Comparison of ENCODE assay signal across 18 mouse cellular contexts in the genomic region with DNA sequence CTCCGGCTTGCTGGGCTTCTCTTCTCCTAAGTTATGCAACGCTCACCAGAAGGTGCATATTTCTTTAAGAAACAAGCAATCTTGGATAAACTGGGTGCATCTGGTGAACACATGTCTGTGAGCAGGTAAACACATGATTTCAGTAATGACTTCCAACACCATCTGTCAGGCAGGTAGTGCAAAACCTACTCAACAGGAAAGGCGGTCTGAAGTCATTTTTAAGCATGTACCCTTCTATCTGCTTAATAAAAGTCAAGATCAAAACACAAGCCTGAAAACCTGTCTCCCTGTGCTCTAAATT.
DNase-seq lines count a peak whose midpoint lies in the region; ATAC-seq and TF ChIP-seq lines count a peak whose summit lies in the region.
"Had no signal": no experiment of that assay in that cellular context is flagged by ENCODE, and none has a peak within 500 bp of the region (broad histone marks: within the 10 kb centered on the region; RNA-seq: fewer than 3 reads in every experiment).

No protein-coding gene starts in this region.

- no peaks in the 10 kb centered on the region for H3K9me3 ChIP-seq in forebrain, embryonic 13.5 days (replicated peaks)
- H3K9me3 ChIP-seq in forebrain, embryonic 11.5 days (ENCODE audit: control insufficient read depth, low read length) = no peaks in the 10 kb centered on the region
- H3K9me3 ChIP-seq in midbrain, postnatal 0 days (ENCODE audit: low read length) = no peaks in the 10 kb centered on the region
- H3K9me3 ChIP-seq in midbrain, embryonic 13.5 days = no peaks in the 10 kb centered on the region
- H3K9me3 ChIP-seq in forebrain, embryonic 15.5 days = no peaks in the 10 kb centered on the region
- no peaks in the 10 kb centered on the region for H3K9me3 ChIP-seq in limb, embryonic 13.5 days
- H3K9me3 ChIP-seq in intestine, embryonic 16.5 days (ENCODE audit: control insufficient read depth, low read length) = no peaks in the 10 kb centered on the region
- no peaks in the 10 kb centered on the region for H3K9me3 ChIP-seq in kidney, embryonic 16.5 days (ENCODE audit: low read length)
- H3K9me3 ChIP-seq: hindbrain, embryonic 10.5 days; megakaryocyte, embryonic 14.5 days had no signal

- H3K4me2 ChIP-seq in forebrain, embryonic 13.5 days = no peak overlapping the region
- H3K4me2 ChIP-seq in forebrain, embryonic 11.5 days (ENCODE audit: low read depth, low read length, severe bottlenecking) = no peak overlapping the region
- H3K4me2 ChIP-seq in midbrain, postnatal 0 days (ENCODE audit: low read depth, low read length, poor library complexity, severe bottlenecking) = no peak overlapping the region
- H3K4me2 ChIP-seq in midbrain, embryonic 13.5 days (replicated peaks) = no peak overlapping the region
- no peak overlapping the region for H3K4me2 ChIP-seq in forebrain, embryonic 15.5 days (replicated peaks)
- H3K4me2 ChIP-seq in limb, embryonic 13.5 days (replicated peaks) = no peak overlapping the region
- H3K4me2 ChIP-seq in intestine, embryonic 16.5 days (ENCODE audit: low read depth, low read length) = no peak overlapping the region
- H3K4me2 ChIP-seq in kidney, embryonic 16.5 days (replicated peaks; ENCODE audit: low read depth, low read length) = no peak overlapping the region
- H3K4me2 ChIP-seq: liver, embryonic 11.5 days had no signal

- no peaks in the 10 kb centered on the region for H3K36me3 ChIP-seq in forebrain, embryonic 13.5 days (ENCODE audit: poor library complexity, severe bottlenecking)
- no peaks in the 10 kb centered on the region for H3K36me3 ChIP-seq in forebrain, embryonic 11.5 days (ENCODE audit: control insufficient read depth, insufficient read depth, low read length)
- H3K36me3 ChIP-seq in midbrain, postnatal 0 days (ENCODE audit: insufficient read depth, low read length) = no peaks in the 10 kb centered on the region
- H3K36me3 ChIP-seq in midbrain, embryonic 13.5 days = no peaks in the 10 kb centered on the region
- H3K36me3 ChIP-seq in forebrain, embryonic 15.5 days = no peaks in the 10 kb centered on the region
- no peaks in the 10 kb centered on the region for H3K36me3 ChIP-seq in limb, embryonic 13.5 days
- H3K36me3 ChIP-seq in intestine, embryonic 16.5 days (ENCODE audit: control insufficient read depth, insufficient read depth, low read length) = no peaks in the 10 kb centered on the region
- H3K36me3 ChIP-seq in kidney, embryonic 16.5 days (ENCODE audit: insufficient read depth, low read length) = no peaks in the 10 kb centered on the region
- H3K36me3 ChIP-seq: hindbrain, embryonic 10.5 days had no signal

- 82% methylated on average over 3 of the region's 3 CpGs for WGBS in forebrain, embryonic 13.5 days
- WGBS in forebrain, embryonic 11.5 days = 91% methylated on average over 3 of the region's 3 CpGs
- WGBS in midbrain, postnatal 0 days = 88% methylated on average over 3 of the region's 3 CpGs
- WGBS in midbrain, embryonic 13.5 days = 87% methylated on average over 3 of the region's 3 CpGs
- WGBS in forebrain, embryonic 15.5 days = 53% methylated on average over 3 of the region's 3 CpGs
- WGBS in limb, embryonic 13.5 days = 31% methylated on average over 3 of the region's 3 CpGs
- WGBS in intestine, embryonic 16.5 days = 65% methylated on average over 3 of the region's 3 CpGs
- 86% methylated on average over 3 of the region's 3 CpGs for WGBS in kidney, embryonic 16.5 days

- H3K27ac ChIP-seq in forebrain, embryonic 13.5 days = peak overlapping the region; percentile 62
- no peak overlapping the region for H3K27ac ChIP-seq in forebrain, embryonic 11.5 days (ENCODE audit: low read depth, low read length)
- H3K27ac ChIP-seq in midbrain, postnatal 0 days (ENCODE audit: low read depth, low read length) = no peak overlapping the region
- H3K27ac ChIP-seq in midbrain, embryonic 13.5 days = no peak overlapping the region
- H3K27ac ChIP-seq in forebrain, embryonic 15.5 days (replicated peaks) = peak overlapping the region; percentile 45; the same call in 1 of the 2 replicates
- 0 out of 2 replicates have a peak overlapping the region, but pooled peaks have one; percentile 44 for H3K27ac ChIP-seq in limb, embryonic 13.5 days
- H3K27ac ChIP-seq in intestine, embryonic 16.5 days (ENCODE audit: low read length) = no peak overlapping the region
- no peak overlapping the region for H3K27ac ChIP-seq in kidney, embryonic 16.5 days (ENCODE audit: low read length)
- H3K27ac ChIP-seq: hindbrain, embryonic 10.5 days had no signal

- peaks cover 26% of the 10 kb centered on the region for H3K4me1 ChIP-seq in forebrain, embryonic 13.5 days
- H3K4me1 ChIP-seq in forebrain, embryonic 11.5 days (replicated peaks; ENCODE audit: control insufficient read depth, insufficient read depth, low read length) = no peaks in the 10 kb centered on the region; the same call in 1 of the 2 replicates
- no peaks in the 10 kb centered on the region for H3K4me1 ChIP-seq in midbrain, postnatal 0 days (ENCODE audit: insufficient read depth, low read length)
- peaks cover 9% of the 10 kb centered on the region; the same call in 1 of the 2 replicates for H3K4me1 ChIP-seq in midbrain, embryonic 13.5 days (replicated peaks)
- peaks cover 26% of the 10 kb centered on the region for H3K4me1 ChIP-seq in forebrain, embryonic 15.5 days
- peaks cover 23% of the 10 kb centered on the region for H3K4me1 ChIP-seq in limb, embryonic 13.5 days
- H3K4me1 ChIP-seq in intestine, embryonic 16.5 days (ENCODE audit: control insufficient read depth, insufficient read depth, low read length) = peaks cover 4% of the 10 kb centered on the region; the same call in 1 of the 2 replicates
- peaks cover 16% of the 10 kb centered on the region for H3K4me1 ChIP-seq in kidney, embryonic 16.5 days (ENCODE audit: insufficient read depth, low read length)
- H3K4me1 ChIP-seq: hindbrain, embryonic 10.5 days had no signal

- H3K9ac ChIP-seq in forebrain, embryonic 13.5 days = no peak overlapping the region
- H3K9ac ChIP-seq in forebrain, embryonic 11.5 days (ENCODE audit: low read length) = no peak overlapping the region
- no peak overlapping the region for H3K9ac ChIP-seq in midbrain, postnatal 0 days (replicated peaks; ENCODE audit: low read length, poor library complexity, severe bottlenecking)
- H3K9ac ChIP-seq in midbrain, embryonic 13.5 days (replicated peaks) = no peak overlapping the region
- no peak overlapping the region for H3K9ac ChIP-seq in forebrain, embryonic 15.5 days (replicated peaks)
- H3K9ac ChIP-seq in limb, embryonic 13.5 days = no peak overlapping the region
- H3K9ac ChIP-seq in intestine, embryonic 16.5 days (ENCODE audit: low read depth, low read length) = no peak overlapping the region
- no peak overlapping the region for H3K9ac ChIP-seq in kidney, embryonic 16.5 days (replicated peaks; ENCODE audit: low read length)

- no peak for DNase-seq in forebrain, embryonic 11.5 days (ENCODE audit: low spot score)
- DNase-seq in midbrain, postnatal 0 days (ENCODE audit: low spot score) = peak; percentile 15
- DNase-seq: adrenal gland, postnatal 25 days; cerebellum, adult 9-10 months; gastrocnemius, postnatal 25 days; lung, adult 2 months; right cerebral cortex, postnatal 4 days; thymus, postnatal 36 days had no signal

- H3K4me3 ChIP-seq in forebrain, embryonic 13.5 days = no peak overlapping the region
- no peak overlapping the region for H3K4me3 ChIP-seq in forebrain, embryonic 11.5 days (ENCODE audit: low read depth, low read length)
- H3K4me3 ChIP-seq in midbrain, postnatal 0 days (ENCODE audit: low read depth, low read length) = no peak overlapping the region
- no peak overlapping the region for H3K4me3 ChIP-seq in midbrain, embryonic 13.5 days (replicated peaks)
- H3K4me3 ChIP-seq in forebrain, embryonic 15.5 days = no peak overlapping the region
- H3K4me3 ChIP-seq in limb, embryonic 13.5 days = no peak overlapping the region
- no peak overlapping the region for H3K4me3 ChIP-seq in intestine, embryonic 16.5 days (ENCODE audit: low read length)
- no peak overlapping the region for H3K4me3 ChIP-seq in kidney, embryonic 16.5 days (ENCODE audit: low read length)
- H3K4me3 ChIP-seq: hindbrain, embryonic 10.5 days; megakaryocyte, embryonic 14.5 days had no signal

- H3K27me3 ChIP-seq in forebrain, embryonic 13.5 days = no peaks in the 10 kb centered on the region
- no peaks in the 10 kb centered on the region for H3K27me3 ChIP-seq in forebrain, embryonic 11.5 days (ENCODE audit: control insufficient read depth, insufficient read depth, low read length)
- no peaks in the 10 kb centered on the region for H3K27me3 ChIP-seq in midbrain, postnatal 0 days (ENCODE audit: insufficient read depth, low read length)
- H3K27me3 ChIP-seq in midbrain, embryonic 13.5 days = no peaks in the 10 kb centered on the region
- H3K27me3 ChIP-seq in forebrain, embryonic 15.5 days = no peaks in the 10 kb centered on the region
- H3K27me3 ChIP-seq in limb, embryonic 13.5 days = no peaks in the 10 kb centered on the region
- H3K27me3 ChIP-seq in intestine, embryonic 16.5 days (replicated peaks; ENCODE audit: control insufficient read depth, insufficient read depth, low read length) = no peaks in the 10 kb centered on the region
- H3K27me3 ChIP-seq in kidney, embryonic 16.5 days (ENCODE audit: insufficient read depth, low read length) = no peaks in the 10 kb centered on the region
- H3K27me3 ChIP-seq: megakaryocyte, embryonic 14.5 days had no signal

- ATAC-seq in forebrain, embryonic 13.5 days = peak; percentile 40; the same call in 1 of the 2 replicates
- no peak for ATAC-seq in forebrain, embryonic 11.5 days (replicated peaks; ENCODE audit: low FRiP score)
- no peak for ATAC-seq in midbrain, postnatal 0 days (ENCODE audit: low FRiP score)
- ATAC-seq in midbrain, embryonic 13.5 days = no peak
- ATAC-seq in forebrain, embryonic 15.5 days (replicated peaks) = no peak
- ATAC-seq in limb, embryonic 13.5 days (ENCODE audit: low FRiP score, low read depth) = no peak
- ATAC-seq in intestine, embryonic 16.5 days = no peak
- ATAC-seq in kidney, embryonic 16.5 days (ENCODE audit: low FRiP score, low TSS enrichment) = no peak
- ATAC-seq: inflammation-experienced regulatory T-cells, adult 6 months had no signal

- TF ChIP-seq CTCF in midbrain, postnatal 0 days (IDR thresholded peaks at IDR 0.05) = no peak

Comparison
In these comparisons a context has a peak if more than half of its experiments do, and no peak if none do; other contexts are left out.
1. H3K27ac ChIP-seq: peak in forebrain, embryonic 13.5 days (single experiment), forebrain, embryonic 15.5 days (single experiment) and limb, embryonic 13.5 days (single experiment); none in forebrain, embryonic 11.5 days (single experiment), midbrain, postnatal 0 days (single experiment), midbrain, embryonic 13.5 days (single experiment), intestine, embryonic 16.5 days (single experiment) and kidney, embryonic 16.5 days (single experiment).